Mouse (Mus musculus) gastrocnemius, adult 18-20 months (tissue): Measurements from ENCODE around the gene Mfsd10. TPM values are rescaled to one million over a fixed set of nuclear protein-coding genes. Genes with fewer than 3 reads are reported as not detected.

Experiments
- DNase-seq: peaks from one replicate; pipeline ENCODE4 v3.0.0; 2021; ENCODE audit warnings: low spot score
- long read RNA-seq, 2 experiments: library from polyadenylated mRNA; stranded (forward); transcript quantifications; one replicate each; pipeline ENCODE4 v2.0.0; 2021
- total RNA-seq, 2 experiments: library from RNA; stranded (reverse); gene quantifications; 2 replicates each; pipeline ENCODE4 v1.2.3; 2021

The Mfsd10 gene
- 1 to 10 TPM; 3.2 to 3.7 TPM for total RNA-seq
- long read RNA-seq, experiment 1, partial matches to known transcripts = 0 of 1 reads
- long read RNA-seq, experiment 1, other reads (novel, unspliced or antisense) = 0 of 1 reads
- long read RNA-seq, experiment 2, partial matches to known transcripts = 0 of 4 reads
- long read RNA-seq, experiment 2, other reads (novel, unspliced or antisense) = 2 of 4 reads

DNA sequence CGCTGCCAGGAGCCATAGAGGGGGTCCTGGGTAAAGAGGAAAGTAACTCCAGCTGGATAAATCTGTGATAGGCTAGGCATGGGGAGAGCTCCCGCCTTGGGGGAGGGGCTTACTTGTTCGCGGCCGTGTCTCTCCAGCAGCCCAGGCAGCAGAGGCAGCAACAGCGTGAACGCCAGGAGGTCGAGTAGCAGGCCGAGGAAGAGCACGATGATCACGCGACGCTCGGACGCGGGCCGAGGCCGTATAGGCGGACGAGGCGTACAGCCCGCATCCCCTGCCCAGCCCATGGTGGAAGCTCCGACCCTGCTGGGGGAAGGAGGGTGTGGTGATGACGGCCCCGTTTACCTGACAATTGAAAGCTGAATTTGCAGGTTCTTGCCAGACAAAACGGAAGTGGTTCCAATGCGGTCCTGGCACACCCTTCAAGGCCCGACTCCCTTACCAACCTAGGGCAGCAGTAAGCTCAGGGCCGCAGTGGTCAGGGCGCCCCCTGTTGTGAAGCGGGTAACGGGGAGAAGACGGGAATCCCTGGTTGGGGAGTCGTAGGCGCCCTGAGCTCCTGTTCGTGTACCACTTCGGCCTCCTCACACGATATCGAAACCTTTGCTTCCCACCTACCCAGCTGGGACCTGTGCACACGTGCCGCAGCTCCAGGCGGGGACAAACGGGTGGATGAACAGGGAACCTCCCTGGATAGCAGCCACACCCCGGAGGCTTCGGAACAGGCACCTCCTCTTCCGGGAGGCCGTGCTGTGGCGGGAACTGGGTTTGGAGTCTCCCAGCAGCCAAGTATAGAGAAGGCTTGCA, at the start of gene Mfsd10:
Gene Mfsd10 (minus strand): TSS at position 732 of the 807 bp plus-strand sequence.
- peak; percentile 74 for DNase-seq

DNA sequence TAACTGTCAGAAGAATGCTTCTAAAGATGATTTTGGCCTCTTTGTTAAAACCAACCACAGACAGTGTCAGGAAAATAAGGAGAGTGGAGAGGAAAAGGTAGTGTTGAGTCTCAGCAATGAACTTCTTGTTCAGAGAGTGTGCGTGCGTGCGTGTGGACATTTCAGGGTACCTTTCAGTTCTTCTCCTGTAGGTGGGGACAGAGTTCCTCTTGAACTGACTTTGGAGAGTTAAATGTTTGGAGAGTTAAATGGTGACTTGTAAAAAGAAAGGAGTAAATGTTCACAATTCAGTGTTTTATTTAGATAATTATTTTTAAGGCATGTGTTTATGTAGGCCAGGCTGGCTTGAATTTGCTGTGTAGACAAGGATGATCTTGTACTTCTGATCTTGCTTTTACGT, 33.3 kb upstream of the Mfsd10 start:
- DNase-seq = no peak

DNA sequence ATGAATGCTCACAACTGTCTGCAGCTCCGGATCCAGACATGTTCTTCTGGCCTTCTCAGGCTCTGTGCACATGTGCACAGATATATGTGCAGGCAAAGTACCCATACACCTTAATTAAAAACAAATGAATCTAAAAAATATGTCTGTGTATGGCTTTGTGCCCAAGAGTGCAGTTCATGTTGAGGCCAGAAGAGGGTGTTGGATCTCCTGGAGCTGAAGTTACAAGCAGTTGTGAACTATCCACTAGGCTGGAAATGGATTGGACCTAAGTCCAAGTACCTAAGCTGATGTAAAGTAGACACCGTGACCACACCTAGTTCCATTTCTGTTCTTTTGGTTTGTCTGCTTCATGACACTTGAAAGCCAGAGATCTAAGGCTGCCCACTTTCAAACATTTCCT, 32.5 kb upstream of the Mfsd10 start:
- DNase-seq = no peak

GRCm38 (mm10) chr5:34663231-34663630, 26.2 kb upstream of the Mfsd10 start:
- DNase-seq = no peak

DNA sequence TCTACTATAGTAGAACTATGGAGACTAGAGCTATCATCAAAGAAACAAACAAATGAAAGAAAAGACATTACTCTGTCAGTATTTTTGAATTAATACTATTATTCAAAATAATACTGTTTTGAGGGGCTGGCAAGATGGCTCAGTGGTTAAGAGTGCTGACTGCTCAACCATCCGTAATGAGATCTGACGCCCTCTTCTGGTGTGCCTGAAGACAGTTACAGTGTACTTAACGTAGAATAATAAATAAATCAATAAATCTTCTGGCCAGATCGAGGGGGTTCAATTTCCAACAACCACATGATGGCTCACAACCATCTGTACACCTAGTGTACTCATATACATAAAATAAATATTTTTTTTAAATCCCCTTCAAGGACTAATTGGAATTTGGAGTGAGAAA, 24.9 kb upstream of the Mfsd10 start:
- DNase-seq = no peak

- no peak for DNase-seq
These were observed 23.6 kb upstream of the Mfsd10 start for GRCm38 (mm10) chr5:34660591-34661130.

DNA sequence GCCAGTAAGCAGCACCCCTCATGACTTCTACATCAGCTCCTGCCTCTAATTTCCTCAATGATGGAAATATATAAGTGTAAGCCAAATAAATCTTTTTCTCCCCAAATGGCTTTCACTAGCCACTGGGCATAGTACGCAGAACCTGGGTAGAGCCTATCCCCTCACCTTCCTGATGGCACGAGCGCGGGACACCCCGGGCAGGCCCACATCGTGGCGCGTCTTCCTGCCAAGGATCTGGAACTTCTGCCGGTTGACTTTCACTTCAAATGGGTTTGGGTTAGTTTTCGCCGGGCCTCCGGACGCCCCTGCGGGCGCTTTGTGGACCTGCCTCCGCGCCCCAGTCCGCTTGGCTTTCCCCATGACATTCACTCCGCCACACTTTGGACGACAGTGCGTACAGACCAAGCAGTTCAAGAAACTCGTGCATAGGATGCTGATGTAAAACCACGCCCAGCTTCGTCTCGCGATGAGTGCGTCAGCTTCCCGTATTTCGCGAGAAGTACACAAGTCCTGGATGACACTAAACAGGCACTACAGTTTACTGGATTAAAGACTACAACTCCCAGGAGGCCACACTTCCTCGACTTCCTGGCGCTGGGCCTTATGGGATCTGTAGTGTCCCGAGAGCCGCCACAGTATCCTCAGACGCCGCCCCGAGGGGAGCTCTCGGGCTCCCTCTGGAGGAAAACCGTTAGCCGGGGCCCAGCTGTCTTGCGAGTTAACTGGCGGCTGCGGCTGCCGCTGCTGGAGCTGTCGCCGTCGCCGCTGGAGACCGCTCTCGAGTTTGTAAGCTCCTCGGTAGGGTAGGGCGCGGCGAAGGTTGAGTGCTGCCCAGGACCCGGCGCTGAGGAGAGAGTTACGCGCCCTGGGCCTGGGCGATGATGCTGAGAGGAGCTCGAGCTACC, 22.9 kb upstream of the Mfsd10 start, which contains the start of the genes Nop14 and Grk4:
Gene Nop14 (minus strand): TSS at position 463 of the 905 bp plus-strand sequence.
Gene Grk4 (plus strand): TSS at position 694 of the 905 bp plus-strand sequence.
- DNase-seq = peak; percentile 100

DNA sequence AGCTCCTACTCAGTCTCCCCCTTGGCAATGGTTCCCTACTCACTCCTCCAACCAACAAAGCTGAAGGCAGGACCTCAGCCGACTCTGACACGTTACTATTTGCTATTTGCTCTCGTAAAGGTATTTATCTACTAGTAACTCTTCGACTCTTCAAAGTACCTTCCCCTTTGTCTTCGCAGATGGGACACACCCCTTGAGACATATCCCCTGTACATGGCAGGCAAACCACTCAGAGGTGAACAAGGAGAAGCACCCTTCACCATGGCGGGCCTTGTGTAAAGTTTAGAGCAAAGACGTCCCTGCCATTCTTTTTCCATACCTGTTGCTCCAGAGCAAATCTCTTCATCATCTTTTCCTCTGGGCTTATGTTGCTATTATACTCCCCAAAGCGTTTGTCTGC, 20.5 kb upstream of the Mfsd10 start:
- DNase-seq = no peak

DNA sequence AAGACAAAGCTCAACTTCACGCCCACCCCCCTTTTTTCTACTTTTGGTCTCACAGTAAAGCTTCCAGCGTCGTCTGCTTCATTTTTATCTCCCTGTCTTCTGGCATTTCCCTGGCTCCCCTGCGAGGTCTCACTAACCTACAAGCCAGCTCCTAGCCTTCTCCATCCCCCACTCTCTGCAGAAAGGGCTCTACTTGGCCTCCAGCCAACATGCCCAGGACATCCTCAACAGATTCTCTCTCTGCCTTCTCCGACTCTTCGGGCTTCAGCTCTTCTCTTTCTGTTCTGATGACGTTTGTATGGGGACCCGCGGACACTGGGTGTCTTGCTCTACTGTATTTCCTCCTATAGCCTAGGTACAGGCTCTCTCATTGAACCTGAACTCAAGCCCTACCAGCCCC, 17.9 kb upstream of the Mfsd10 start:
- no peak for DNase-seq

- DNase-seq = no peak
These were observed 15.9 kb upstream of the Mfsd10 start for GRCm38 (mm10) chr5:34652961-34653360.

DNA sequence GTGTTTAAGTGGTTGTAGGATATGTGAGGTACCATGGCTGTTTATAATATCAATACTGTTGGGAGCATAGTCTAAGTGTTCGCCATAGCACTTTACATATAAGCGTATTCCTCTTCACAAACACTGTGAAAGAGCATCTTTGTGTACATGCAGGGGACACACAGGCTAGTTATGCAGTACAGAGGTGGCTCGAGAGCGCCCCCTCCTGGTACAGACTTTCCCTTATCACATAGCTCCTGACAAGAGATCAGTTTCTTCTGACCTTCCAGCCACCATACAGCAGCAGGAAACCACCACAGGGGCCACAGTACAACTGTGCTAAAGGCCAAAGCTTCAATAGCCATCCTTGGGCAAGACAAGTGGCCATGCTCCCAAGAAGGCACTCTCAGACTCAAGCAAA, 10.6 kb upstream of the Mfsd10 start:
- DNase-seq = peak; percentile 58

- peak; percentile 56 for DNase-seq
These were observed 5.9 kb upstream of the Mfsd10 start for GRCm38 (mm10) chr5:34642932-34643331.

DNA sequence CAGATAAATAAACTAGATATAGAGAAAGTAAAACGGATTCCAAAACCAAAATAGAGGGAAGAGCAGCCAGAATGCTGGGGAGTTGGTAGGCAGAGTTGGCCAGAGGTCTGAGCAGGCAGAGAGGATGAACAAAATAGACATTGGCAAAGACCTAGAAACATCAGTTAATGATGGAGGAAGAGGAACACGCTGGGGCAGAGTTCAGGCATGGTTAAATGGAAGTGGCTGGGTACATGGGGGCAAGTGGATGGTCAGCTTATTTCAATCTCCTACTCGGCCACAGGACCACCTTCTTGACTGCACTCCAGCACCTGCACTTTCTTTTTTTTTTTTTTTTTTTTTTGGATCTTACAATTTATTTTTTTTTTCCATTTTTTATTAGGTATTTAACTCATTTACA, 5.0 kb upstream of the Mfsd10 start:
- DNase-seq = no peak

DNA sequence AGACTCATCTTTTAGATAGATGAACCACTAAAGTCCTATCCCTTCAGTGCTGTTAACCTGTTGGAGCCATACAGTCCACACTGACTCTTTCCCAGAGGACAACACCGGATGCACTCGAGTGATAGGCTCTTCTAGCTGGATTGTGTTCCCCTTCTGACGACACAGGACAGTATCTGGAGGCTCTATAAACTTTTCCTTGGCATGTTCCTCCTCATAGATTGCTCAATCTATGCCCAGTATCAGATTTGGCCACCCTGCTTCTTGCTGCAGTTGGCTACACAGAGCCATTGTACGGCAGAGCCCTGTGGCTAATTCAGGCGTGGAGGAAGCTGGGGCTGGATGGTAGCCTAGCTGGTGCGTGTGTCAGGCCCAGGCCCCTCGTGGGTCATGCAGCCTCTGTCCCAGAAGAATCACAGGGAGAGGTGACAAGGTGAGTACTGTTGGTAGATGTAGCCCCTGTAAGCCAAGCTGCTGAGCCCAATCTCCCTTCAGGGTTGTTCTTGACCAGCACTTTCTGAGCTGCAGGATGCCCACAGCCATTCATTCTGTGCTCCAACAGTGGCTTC, 662 bp upstream of the Mfsd10 start:
- DNase-seq = no peak

DNA sequence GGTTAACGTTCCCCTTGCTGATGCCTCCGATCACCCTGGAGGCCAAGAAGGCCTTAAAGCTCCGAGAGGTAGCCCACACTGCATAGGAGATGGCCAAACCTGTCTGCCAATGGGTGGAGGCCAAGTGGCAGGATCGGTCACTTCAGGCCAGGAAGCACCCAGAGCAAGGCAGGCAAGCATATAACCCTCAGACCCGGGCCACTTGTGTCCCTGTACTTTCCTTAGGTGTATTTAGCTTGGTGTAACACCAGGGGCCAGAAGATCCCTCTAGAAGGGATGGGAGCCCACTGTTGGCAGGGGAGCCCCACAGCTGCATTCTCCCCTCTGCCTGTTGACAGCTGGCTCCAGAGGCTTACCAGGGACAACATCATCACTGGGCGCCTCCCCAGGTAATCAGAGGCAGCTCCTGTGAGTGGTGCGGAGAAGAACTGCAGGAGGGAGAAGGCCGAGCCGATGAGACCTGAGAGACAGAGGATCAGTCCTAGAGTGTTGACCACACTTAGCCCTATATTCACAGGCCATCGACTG, 1.3 kb downstream of the Mfsd10 start:
- DNase-seq = no peak

DNA sequence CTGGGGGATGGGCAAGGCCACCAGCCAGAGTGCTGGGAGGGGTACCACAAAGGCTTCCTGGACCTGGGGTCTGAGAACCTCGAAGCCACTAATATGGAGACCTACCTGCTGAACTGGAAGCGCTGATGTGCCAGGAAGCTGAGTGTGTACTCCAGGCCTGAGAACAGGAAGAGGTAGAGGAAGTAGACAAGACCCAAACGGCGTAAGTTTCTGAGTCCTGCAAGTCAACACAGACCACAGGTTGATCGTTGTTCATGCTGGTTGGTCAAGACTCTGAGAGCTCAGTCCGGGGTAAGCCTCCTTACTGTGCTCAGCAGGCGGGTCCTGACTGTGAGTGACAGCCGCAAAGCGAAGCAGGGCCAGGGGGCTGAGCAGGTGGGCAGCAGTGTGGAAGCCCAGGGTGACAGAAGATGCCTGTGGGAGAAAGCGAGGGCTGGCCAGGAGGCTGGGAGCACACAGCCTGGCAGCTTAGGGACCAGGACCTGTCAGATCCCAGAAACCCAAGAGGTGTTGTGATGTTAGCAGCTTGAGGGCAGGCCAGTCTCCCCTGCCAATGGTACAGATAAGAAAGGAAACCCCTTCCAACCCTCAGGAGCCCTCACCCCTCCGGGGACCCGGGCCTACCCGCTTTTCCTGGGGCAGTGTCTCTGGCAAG, 2.1 kb downstream of the Mfsd10 start:
- no peak for DNase-seq

DNA sequence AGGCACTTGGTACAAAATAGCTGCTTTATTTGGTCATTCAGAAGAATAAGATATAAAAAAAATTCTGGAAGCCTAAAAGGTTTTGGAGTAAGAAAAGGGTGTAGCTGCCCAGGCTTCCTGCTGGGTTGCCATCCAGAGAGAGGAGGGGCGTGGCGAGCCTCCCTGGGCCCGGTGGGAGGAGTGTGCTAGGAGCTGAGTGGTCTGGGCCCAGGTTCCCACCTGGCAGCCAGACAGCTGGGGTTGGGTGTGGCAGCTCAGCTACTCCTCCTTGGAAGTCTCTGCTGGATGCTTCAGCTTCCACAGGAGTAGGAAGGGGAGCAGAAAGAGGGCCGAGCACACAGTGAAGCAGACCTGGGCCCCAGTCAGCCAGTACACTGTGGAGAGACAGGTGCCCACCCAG, 3.4 kb downstream of the Mfsd10 start:
- DNase-seq = peak; percentile 29

- DNase-seq = no peak
These were observed 4.0 kb downstream of the Mfsd10 start for GRCm38 (mm10) chr5:34632996-34633395.

DNA sequence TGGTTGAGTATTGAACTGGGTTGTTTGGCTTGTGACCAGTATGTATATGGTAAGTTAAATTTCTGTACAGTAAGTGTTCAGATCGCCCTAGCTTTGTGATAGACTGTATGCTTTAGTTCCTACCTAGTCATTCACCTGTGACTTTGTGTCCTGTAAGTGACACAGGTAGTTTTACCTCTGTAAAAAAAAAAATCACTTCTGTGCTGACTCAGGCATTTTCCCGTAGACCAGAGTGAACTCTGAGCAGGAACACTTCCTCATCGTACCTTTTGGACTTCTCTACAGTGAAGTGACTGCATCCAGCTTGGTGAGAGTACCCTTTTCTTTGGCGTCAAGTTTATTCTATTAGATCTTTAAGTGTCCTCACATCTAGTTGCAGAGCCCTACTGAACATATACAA, 27.0 kb downstream of the Mfsd10 start:
- no peak for DNase-seq

- no peak for DNase-seq
These were observed 28.8 kb downstream of the Mfsd10 start for GRCm38 (mm10) chr5:34608226-34608625.
